Mouse (Mus musculus): ENCODE measurements around the gene Prcd. TPM values are rescaled to one million over a fixed set of nuclear protein-coding genes. Genes with fewer than 3 reads are reported as not detected.
"Not testable (repeated sequence)": the region's sequence is repeated elsewhere in the genome, so short reads cannot be mapped to it uniquely, and the experiment has no call there.

The Prcd gene
- total RNA-seq, 2 experiments from 2014 or later, result 5.6 to 5.7 TPM

- Histone ChIP-seq H3K27ac (peak overlapping the region; percentile 90), H3K4me3 (peak overlapping the region; percentile 48)
- DNase-seq (ENCODE audit: low spot score in 2 of 2), result peak; percentile 81 to 93
- TF ChIP-seq CTCF (conservative IDR thresholded peaks at IDR 0.05), result peak; percentile 58
Observed at GRCm38 (mm10) chr11:116657311-116658223, 4.2 kb downstream of the Prcd start.

GRCm38 (mm10) chr11:116658238-116658637, 4.9 kb downstream of the Prcd start:
- no peak for TF ChIP-seq CTCF (conservative IDR thresholded peaks at IDR 0.05)

GRCm38 (mm10) chr11:116659027-116659621, 5.8 kb downstream of the Prcd start:
- TF ChIP-seq CTCF (conservative IDR thresholded peaks at IDR 0.05), result no peak
- no peak overlapping the region for H3K4me3 ChIP-seq
- H3K27ac ChIP-seq, result peak overlapping the region; percentile 74; the same call in 1 of the 2 replicates
- DNase-seq (ENCODE audit: low spot score in 2 of 2), result no peak

More at GRCm38 (mm10) chr11:116658238-116658637, 4.9 kb downstream of the Prcd start:
- H3K4me3 ChIP-seq, result no peak overlapping the region; the same call in 1 of the 2 replicates
- DNase-seq (ENCODE audit: low spot score in 2 of 2), result no peak
- H3K27ac ChIP-seq, result peak overlapping the region; percentile 39; the same call in 1 of the 2 replicates

GRCm38 (mm10) chr11:116660181-116660580, 6.8 kb downstream of the Prcd start:
- DNase-seq (ENCODE audit: low spot score in 2 of 2), result no peak
- no peak for TF ChIP-seq CTCF (conservative IDR thresholded peaks at IDR 0.05)
- Histone ChIP-seq H3K27ac (peak overlapping the region; percentile 74), H3K4me3 (no peak overlapping the region; the same call in 1 of the 2 replicates)

- no peak for DNase-seq (ENCODE audit: low spot score in 2 of 2)
- H3K27ac ChIP-seq, result peak overlapping the region; percentile 84
- TF ChIP-seq CTCF (conservative IDR thresholded peaks at IDR 0.05), result no peak
- H3K4me3 ChIP-seq, result no peak overlapping the region; the same call in 1 of the 2 replicates
Observed at GRCm38 (mm10) chr11:116661291-116661947, 8.1 kb downstream of the Prcd start.

GRCm38 (mm10) chr11:116661948-116662377, 8.6 kb downstream of the Prcd start:
- TF ChIP-seq CTCF (conservative IDR thresholded peaks at IDR 0.05), result no peak
- Histone ChIP-seq H3K4me3 (no peak overlapping the region), H3K27ac (peak overlapping the region; percentile 84)
- peak; percentile 63 to 70 for DNase-seq (ENCODE audit: low spot score in 2 of 2)

GRCm38 (mm10) chr11:116665289-116665688, 12.0 kb downstream of the Prcd start:
- TF ChIP-seq CTCF (conservative IDR thresholded peaks at IDR 0.05), result no peak
- Histone ChIP-seq H3K27ac (no peak overlapping the region), H3K4me3 (no peak overlapping the region)
- no peak for DNase-seq (ENCODE audit: low spot score in 2 of 2)

GRCm38 (mm10) chr11:116666566-116666965, 13.2 kb downstream of the Prcd start:
- Histone ChIP-seq H3K27ac (no peak overlapping the region), H3K4me3 (no peak overlapping the region)
- no peak for DNase-seq (ENCODE audit: low spot score in 2 of 2)
- no peak for TF ChIP-seq CTCF (conservative IDR thresholded peaks at IDR 0.05)

- H3K27ac ChIP-seq; H3K4me3 ChIP-seq; DNase-seq (ENCODE audit: low spot score in 2 of 2): not testable (repeated sequence)
Observed at GRCm38 (mm10) chr11:116667012-116667411, 13.7 kb downstream of the Prcd start.

- Histone ChIP-seq H3K4me3 (no peak overlapping the region), H3K27ac (no peak overlapping the region)
- no peak for TF ChIP-seq CTCF (conservative IDR thresholded peaks at IDR 0.05)
- DNase-seq (ENCODE audit: low spot score in 2 of 2), result no peak
Observed at GRCm38 (mm10) chr11:116667930-116668329, 14.6 kb downstream of the Prcd start.

GRCm38 (mm10) chr11:116668381-116668825, 15.1 kb downstream of the Prcd start:
- Histone ChIP-seq H3K4me3 (no peak overlapping the region), H3K27ac (no peak overlapping the region)
- no peak for DNase-seq (ENCODE audit: low spot score in 2 of 2)
- TF ChIP-seq CTCF (conservative IDR thresholded peaks at IDR 0.05), result no peak

- TF ChIP-seq CTCF (conservative IDR thresholded peaks at IDR 0.05), result peak; percentile 65
- DNase-seq (ENCODE audit: low spot score in 2 of 2), result no peak
- Histone ChIP-seq H3K27ac (no peak overlapping the region), H3K4me3 (no peak overlapping the region)
Observed at GRCm38 (mm10) chr11:116668839-116669238, 15.5 kb downstream of the Prcd start.

GRCm38 (mm10) chr11:116669316-116669715, 16.0 kb downstream of the Prcd start:
- Histone ChIP-seq H3K4me3 (no peak overlapping the region), H3K27ac (no peak overlapping the region)
- DNase-seq (ENCODE audit: low spot score in 2 of 2), result no peak
- no peak for TF ChIP-seq CTCF (conservative IDR thresholded peaks at IDR 0.05)

All from layer of hippocampus, adult 2 months (tissue).